Mouse (Mus musculus) ES-Bruce4 (cell line): ENCODE results near the gene Hivep3.

Experiments
- CTCF ChIP-seq: IDR thresholded peaks from one replicate; pipeline ENCODE4 v1.8.1; 2011; ENCODE audit warnings: low read depth, low read length
- EP300 ChIP-seq: IDR thresholded peaks from 2 replicates; pipeline ENCODE4 v1.6.1; 2011; ENCODE audit warnings: low read depth, low read length; ENCODE audit not compliant: insufficient read depth

DNA sequence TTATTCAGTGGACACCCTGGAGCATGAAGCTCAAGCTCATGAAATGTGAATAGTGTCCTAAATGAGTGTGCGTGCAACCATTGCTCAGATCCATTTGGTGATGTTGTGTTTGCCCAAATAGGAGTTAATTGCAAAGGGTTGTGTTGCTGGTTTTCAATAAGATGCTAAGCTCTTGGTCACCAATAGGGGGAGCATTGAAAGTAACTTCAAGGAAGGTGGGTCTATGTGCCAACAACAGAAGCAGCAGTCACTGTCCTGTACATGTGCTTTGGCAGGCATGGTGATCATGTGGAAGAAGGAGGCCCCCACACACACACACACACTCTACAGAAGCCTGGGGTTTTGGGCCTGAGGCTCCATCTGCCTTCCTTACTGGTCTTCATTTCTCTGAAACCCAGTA lies 262.8 kb downstream of the Hivep3 start:
- TF ChIP-seq CTCF (no peak), EP300 (no peak)
